Mouse (Mus musculus): ENCODE measurements around the gene Tspear. TPM values are rescaled to one million over a fixed set of nuclear protein-coding genes. Genes with fewer than 3 reads are reported as not detected.

The Tspear gene
- polyA plus RNA-seq, 1 experiment = not detected

DNA sequence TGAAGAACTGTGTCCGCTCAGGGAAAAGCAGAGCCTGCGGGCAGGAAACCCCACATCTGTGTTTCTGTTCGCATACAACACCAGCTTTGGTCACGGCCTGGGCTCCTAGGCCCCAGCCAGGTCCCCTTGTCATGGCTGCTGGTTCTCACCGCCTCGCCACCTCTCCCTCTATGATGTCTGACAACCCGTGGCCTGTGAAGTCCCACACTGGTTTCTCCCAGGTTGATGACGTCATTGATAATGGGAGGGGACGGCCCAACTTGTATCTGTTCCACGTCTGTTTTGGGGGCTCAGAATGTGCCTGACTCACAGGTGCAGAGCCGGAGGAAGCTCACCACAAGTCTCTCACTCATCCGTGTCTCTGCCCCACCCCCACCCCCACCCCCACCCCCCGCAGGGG, 12.6 kb upstream of the Tspear start:
- H3K27me3 ChIP-seq (ENCODE audit: control insufficient read depth, insufficient read depth, insufficient read length) = peaks cover 41% of the 10 kb centered on the region
- no peak overlapping the region for H3K4me3 ChIP-seq
- H3K36me3 ChIP-seq (ENCODE audit: control insufficient read depth, insufficient read depth) = no peaks in the 10 kb centered on the region
- TF ChIP-seq TCF12 (IDR thresholded peaks at IDR 0.05; ENCODE audit: insufficient read depth, poor library complexity, severe bottlenecking) = no peak
- TF ChIP-seq SRF (IDR thresholded peaks at IDR 0.05; ENCODE audit: control insufficient read depth, insufficient read length, low read depth) = no peak
- H3K79me2 ChIP-seq (ENCODE audit: control insufficient read depth, insufficient read depth) = no peaks in the 10 kb centered on the region
- H3ac ChIP-seq (ENCODE audit: control insufficient read depth, insufficient read length) = no peak overlapping the region
- no peak overlapping the region for H3K4me2 ChIP-seq (ENCODE audit: low read depth)

DNA sequence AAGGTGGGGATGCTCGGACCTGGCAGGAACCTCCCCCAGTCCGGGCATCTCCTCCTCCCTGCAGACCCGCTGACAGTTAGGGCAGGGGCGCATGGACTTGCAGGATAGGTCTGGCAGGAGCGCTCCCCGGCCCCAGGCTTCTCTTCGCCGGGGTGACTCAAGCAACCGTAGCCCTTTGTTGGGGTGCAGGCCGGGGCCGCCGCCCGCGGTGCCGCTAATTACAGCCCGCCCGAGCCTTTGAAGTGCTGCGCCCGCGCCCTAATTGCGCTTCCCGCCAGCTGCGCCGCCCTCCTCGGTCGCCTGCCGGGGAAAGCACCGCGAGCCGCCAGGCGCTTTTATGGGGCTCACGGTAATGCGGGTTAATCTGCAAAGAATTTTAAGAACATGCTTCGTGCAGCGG, 8.8 kb upstream of the Tspear start:
- H3K4me3 ChIP-seq = no peak overlapping the region
- H3K27me3 ChIP-seq (ENCODE audit: control insufficient read depth, insufficient read depth, insufficient read length) = peaks cover 69% of the 10 kb centered on the region
- H3K36me3 ChIP-seq (ENCODE audit: control insufficient read depth, insufficient read depth) = no peaks in the 10 kb centered on the region
- no peak overlapping the region for H3ac ChIP-seq (ENCODE audit: control insufficient read depth, insufficient read length)
- TF ChIP-seq POLR2A (IDR thresholded peaks at IDR 0.05; ENCODE audit: insufficient read length, low read depth) (no peak), REST (IDR thresholded peaks at IDR 0.05; ENCODE audit: insufficient read depth, insufficient read length) (no peak), TCF3 (IDR thresholded peaks at IDR 0.05; ENCODE audit: insufficient read length, low read depth) (no peak), E2F4 (IDR thresholded peaks at IDR 0.05; ENCODE audit: insufficient read depth) (no peak), TCF12 (IDR thresholded peaks at IDR 0.05; ENCODE audit: insufficient read depth, poor library complexity, severe bottlenecking) (no peak), SRF (IDR thresholded peaks at IDR 0.05; ENCODE audit: control insufficient read depth, insufficient read length, low read depth) (no peak)
- no peaks in the 10 kb centered on the region for H3K79me2 ChIP-seq (ENCODE audit: control insufficient read depth, insufficient read depth)
- no peak overlapping the region for H3K4me2 ChIP-seq (ENCODE audit: low read depth)

DNA sequence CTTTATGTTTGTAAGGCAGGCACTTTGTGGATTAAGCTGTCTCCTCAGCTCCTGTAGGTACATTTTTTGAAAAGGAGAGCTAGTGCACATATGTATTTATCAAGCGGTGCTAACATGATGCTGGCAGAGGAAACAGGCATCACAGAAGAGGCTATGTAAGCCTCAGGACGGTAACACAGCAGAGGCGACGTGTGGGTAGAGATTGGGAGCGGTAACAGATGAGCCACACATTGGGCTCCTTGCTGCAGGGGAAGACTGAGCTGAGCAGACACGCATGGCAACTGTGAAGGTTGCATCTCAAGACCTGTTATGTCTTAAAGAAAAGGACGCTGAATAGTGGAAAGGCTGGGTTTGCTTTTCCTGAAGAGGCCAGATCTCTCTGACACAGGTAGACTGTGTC, 3.4 kb upstream of the Tspear start:
- Histone ChIP-seq H3ac (ENCODE audit: control insufficient read depth, insufficient read length) (no peak overlapping the region), H3K27me3 (ENCODE audit: control insufficient read depth, insufficient read depth, insufficient read length) (peaks cover 71% of the 10 kb centered on the region), H3K79me2 (ENCODE audit: control insufficient read depth, insufficient read depth) (no peaks in the 10 kb centered on the region), H3K36me3 (ENCODE audit: control insufficient read depth, insufficient read depth) (no peaks in the 10 kb centered on the region), H3K4me3 (no peak overlapping the region), H3K4me2 (ENCODE audit: low read depth) (no peak overlapping the region)
- TF ChIP-seq E2F4 (IDR thresholded peaks at IDR 0.05; ENCODE audit: insufficient read depth) = no peak
- TF ChIP-seq REST (IDR thresholded peaks at IDR 0.05; ENCODE audit: insufficient read depth, insufficient read length) = no peak
- TF ChIP-seq CEBPB (IDR thresholded peaks at IDR 0.05; ENCODE audit: insufficient read depth, poor library complexity, severe bottlenecking) = no peak
- no peak for TF ChIP-seq POLR2AphosphoS2 (IDR thresholded peaks at IDR 0.05; ENCODE audit: insufficient read length, low read depth)

DNA sequence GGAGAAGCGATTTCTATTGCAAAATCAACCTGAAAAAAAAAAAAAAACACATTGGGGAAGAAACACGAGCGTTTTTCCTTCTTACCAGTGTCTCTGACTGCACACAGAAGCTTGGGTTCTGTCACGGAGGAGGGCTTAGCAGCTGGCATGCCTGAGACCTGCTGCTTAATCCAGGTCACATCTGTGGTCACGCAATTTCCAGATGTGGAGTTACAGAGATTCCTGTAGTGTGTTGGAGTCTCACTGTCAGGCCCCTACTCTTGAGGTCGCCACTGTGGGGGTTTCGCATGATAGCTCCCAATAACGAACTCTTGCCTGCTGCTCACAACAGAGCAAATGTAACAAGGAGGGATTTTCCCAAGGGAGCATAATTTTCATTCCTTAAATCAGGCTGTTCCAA, 2.2 kb upstream of the Tspear start:
- Histone ChIP-seq H3ac (ENCODE audit: control insufficient read depth, insufficient read length) (no peak overlapping the region), H3K36me3 (ENCODE audit: control insufficient read depth, insufficient read depth) (no peaks in the 10 kb centered on the region), H3K27me3 (ENCODE audit: control insufficient read depth, insufficient read depth, insufficient read length) (peaks cover 69% of the 10 kb centered on the region), H3K4me3 (no peak overlapping the region), H3K4me2 (ENCODE audit: low read depth) (no peak overlapping the region), H3K79me2 (ENCODE audit: control insufficient read depth, insufficient read depth) (no peaks in the 10 kb centered on the region)
- TF ChIP-seq MAX (IDR thresholded peaks at IDR 0.05; ENCODE audit: low read depth) (no peak), SRF (IDR thresholded peaks at IDR 0.05; ENCODE audit: control insufficient read depth, insufficient read length, low read depth) (no peak), REST (IDR thresholded peaks at IDR 0.05; ENCODE audit: insufficient read depth, insufficient read length) (no peak), MYOG (IDR thresholded peaks at IDR 0.05; ENCODE audit: control insufficient read depth in 1 of 3, insufficient read depth in 1 of 3, insufficient read length in 2 of 3, low read depth in 2 of 3) (no peak), E2F4 (IDR thresholded peaks at IDR 0.05; ENCODE audit: insufficient read depth) (no peak), MYOD1 (IDR thresholded peaks at IDR 0.05; ENCODE audit: control insufficient read depth in 1 of 3, insufficient read length in 2 of 3, low read depth in 2 of 3) (no peak), CEBPB (IDR thresholded peaks at IDR 0.05; ENCODE audit: insufficient read depth, poor library complexity, severe bottlenecking) (no peak), POLR2A (IDR thresholded peaks at IDR 0.05; ENCODE audit: insufficient read length, low read depth) (no peak), TCF12 (IDR thresholded peaks at IDR 0.05; ENCODE audit: insufficient read depth, poor library complexity, severe bottlenecking) (no peak), USF1 (IDR thresholded peaks at IDR 0.05; ENCODE audit: low read depth) (no peak), POLR2AphosphoS2 (IDR thresholded peaks at IDR 0.05; ENCODE audit: insufficient read length, low read depth) (no peak), TCF3 (IDR thresholded peaks at IDR 0.05; ENCODE audit: insufficient read length, low read depth) (no peak)

DNA sequence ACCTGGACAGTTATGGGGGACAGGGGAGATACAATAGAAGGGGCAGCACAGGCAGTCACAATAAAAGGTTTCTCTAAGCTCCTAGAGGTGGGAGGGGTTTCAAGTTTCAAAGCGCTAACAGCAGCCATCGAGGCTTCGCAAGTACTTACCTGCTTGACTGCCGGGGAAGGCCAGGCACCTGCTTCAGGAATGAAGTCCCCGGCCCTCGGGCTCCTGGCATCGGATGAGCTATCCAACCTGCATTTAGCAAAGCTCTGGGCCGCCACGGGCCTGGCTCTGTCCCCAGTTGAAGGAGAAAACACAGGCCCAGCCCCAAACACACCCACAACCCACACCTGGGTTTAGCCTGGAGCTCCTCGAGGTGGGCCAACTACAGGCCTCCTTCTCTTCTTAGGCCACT, 652 bp downstream of the Tspear start:
- Histone ChIP-seq H3ac (ENCODE audit: control insufficient read depth, insufficient read length) (no peak overlapping the region), H3K4me3 (no peak overlapping the region), H3K27me3 (ENCODE audit: control insufficient read depth, insufficient read depth, insufficient read length) (peaks cover 68% of the 10 kb centered on the region), H3K4me2 (ENCODE audit: low read depth) (no peak overlapping the region), H3K36me3 (ENCODE audit: control insufficient read depth, insufficient read depth) (no peaks in the 10 kb centered on the region), H3K79me2 (ENCODE audit: control insufficient read depth, insufficient read depth) (no peaks in the 10 kb centered on the region)
- TF ChIP-seq SRF (IDR thresholded peaks at IDR 0.05; ENCODE audit: control insufficient read depth, insufficient read length, low read depth) = no peak
- TF ChIP-seq REST (IDR thresholded peaks at IDR 0.05; ENCODE audit: insufficient read depth, insufficient read length) = no peak
- TF ChIP-seq E2F4 (IDR thresholded peaks at IDR 0.05; ENCODE audit: insufficient read depth) = no peak
- no peak for TF ChIP-seq TCF3 (IDR thresholded peaks at IDR 0.05; ENCODE audit: insufficient read length, low read depth)
- no peak for TF ChIP-seq MYOD1 (IDR thresholded peaks at IDR 0.05; ENCODE audit: control insufficient read depth in 1 of 3, insufficient read length in 2 of 3, low read depth in 2 of 3)
- no peak for TF ChIP-seq POLR2A (IDR thresholded peaks at IDR 0.05; ENCODE audit: insufficient read length, low read depth)
- TF ChIP-seq MAX (IDR thresholded peaks at IDR 0.05; ENCODE audit: low read depth) = no peak
- TF ChIP-seq POLR2AphosphoS2 (IDR thresholded peaks at IDR 0.05; ENCODE audit: insufficient read length, low read depth) = no peak
- TF ChIP-seq USF1 (IDR thresholded peaks at IDR 0.05; ENCODE audit: low read depth) = no peak
- TF ChIP-seq TCF12 (IDR thresholded peaks at IDR 0.05; ENCODE audit: insufficient read depth, poor library complexity, severe bottlenecking) = no peak
- no peak for TF ChIP-seq MYOG (IDR thresholded peaks at IDR 0.05; ENCODE audit: control insufficient read depth in 1 of 3, insufficient read depth in 1 of 3, insufficient read length in 2 of 3, low read depth in 2 of 3)
- TF ChIP-seq CEBPB (IDR thresholded peaks at IDR 0.05; ENCODE audit: insufficient read depth, poor library complexity, severe bottlenecking) = no peak

All from myocyte (in vitro differentiated cells).